ENCODE assay signal across 34 mouse cellular contexts in the genomic region with DNA sequence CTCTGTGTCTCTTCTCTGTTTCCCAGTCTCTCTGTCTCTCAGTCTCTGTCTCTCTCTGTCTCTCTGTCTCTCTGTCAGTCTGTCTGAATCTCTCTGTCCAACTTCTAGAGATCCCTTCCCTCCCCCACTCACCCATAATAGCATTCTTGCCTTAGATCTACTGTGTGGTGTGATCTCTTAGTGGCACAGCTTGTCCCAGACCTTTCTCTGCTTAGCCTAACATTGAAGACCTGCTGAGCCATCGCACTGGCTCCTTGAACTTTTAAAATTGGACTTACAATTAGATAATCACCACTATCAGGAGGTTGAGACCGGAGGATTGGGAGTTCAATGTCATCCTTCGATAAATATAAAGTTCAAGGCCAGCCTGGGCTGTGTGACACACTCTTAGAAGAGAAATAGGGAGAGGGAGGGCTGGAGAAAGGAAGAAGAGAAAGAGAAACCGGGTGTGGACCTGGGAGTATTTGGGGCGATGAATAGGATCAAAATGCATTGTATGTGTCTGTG. TPM values are rescaled to one million over a fixed set of nuclear protein-coding genes. Genes with fewer than 3 reads are reported as not detected.
DNase-seq lines count a peak whose midpoint lies in the region.
"Had no signal": no experiment of that assay in that cellular context is flagged by ENCODE, and none has a peak within 500 bp of the region (broad histone marks: within the 10 kb centered on the region; RNA-seq: fewer than 3 reads in every experiment).

No protein-coding gene starts in this region.

- peak; percentile 68 for DNase-seq in adrenal gland, adult 2 months
- no peak for DNase-seq in adrenal gland, postnatal 25 days
- peak; percentile 42 for DNase-seq in ES-CJ7 (ENCODE audit: low read depth, low spot score)
- peak; percentile 33 for DNase-seq in adrenal gland, postnatal 14 days
- DNase-seq in spleen, postnatal 14 days (ENCODE audit: low spot score in 2 of 2): no peak
- no peak for DNase-seq in right cerebral cortex, postnatal 36 days (ENCODE audit: low spot score in 2 of 2)
- DNase-seq: B cell, adult 2 months; cerebellum, adult 18-20 months; cerebellum, adult 9-10 months; cerebellum, postnatal 14 days; forebrain, postnatal 0 days; gastrocnemius, adult 2 months; gastrocnemius, postnatal 14 days; heart, adult 11 months; kidney, adult 2 months had no signal

RNA-seq across cellular contexts. Expression of gene Izumo2, which starts 1.3 kb away (rescaled TPM):
- total RNA-seq in adrenal gland, adult 2 months (2021): not detected
- polyA plus RNA-seq in adrenal gland, adult 2 months (2012; rRNA removed): not detected in 2 replicates
- not detected in 2 replicates for total RNA-seq in adrenal gland, postnatal 25 days (2021)
- total RNA-seq in adrenal gland, postnatal 14 days (2021): not detected in 2 replicates
- total RNA-seq: CH12.LX; forebrain, postnatal 0 days; G1E; gastrocnemius, adult 2 months; gastrocnemius, postnatal 14 days; gastrocnemius, postnatal 4 days; heart, adult 8-10 months; heart, postnatal 25 days; hematopoietic stem cell, adult 5-6 weeks had no signal
- polyA plus RNA-seq: embryonic facial prominence, embryonic 11.5 days; embryonic facial prominence, embryonic 14.5 days; forebrain, embryonic 10.5 days; forebrain, embryonic 13.5 days; forebrain, postnatal 0 days; frontal cortex, adult 2 months; G1E; heart, embryonic 11.5 days; heart, embryonic 14.5 days; heart, postnatal 0 days; hindbrain, embryonic 12.5 days; hindbrain, embryonic 15.5 days; intestine, embryonic 14.5 days; intestine, postnatal 0 days; kidney, adult 2 months; Patski had no signal

RNA-seq across cellular contexts. Expression of gene Myh14, which starts 36.6 kb away (rescaled TPM):
- 1 to 10 TPM; 3.2 to 5.6 TPM for total RNA-seq in adrenal gland, adult 2 months (2021)
- polyA plus RNA-seq in adrenal gland, adult 2 months (2012; rRNA removed): 1.2 and 1.7 TPM in 2 replicates
- 2.8 and 4.3 TPM in 2 replicates for total RNA-seq in adrenal gland, postnatal 25 days (2021)
- total RNA-seq in adrenal gland, postnatal 14 days (2021): 3.9 and 5.1 TPM in 2 replicates
- total RNA-seq: G1E had no signal
- polyA plus RNA-seq: G1E had no signal

RNA-seq across cellular contexts. Expression of gene Vrk3, which starts 41.0 kb away (rescaled TPM):
- total RNA-seq in adrenal gland, adult 2 months (2021): 10 to 100 TPM; 49.2 to 61.1 TPM
- 44.1 and 48.4 TPM in 2 replicates for polyA plus RNA-seq in adrenal gland, adult 2 months (2012; rRNA removed)
- 58.7 and 59.3 TPM in 2 replicates for total RNA-seq in adrenal gland, postnatal 25 days (2021)
- 34.3 and 52.4 TPM in 2 replicates for total RNA-seq in adrenal gland, postnatal 14 days (2021)

RNA-seq across cellular contexts. Expression of gene Zfp473, which starts 43.6 kb away (rescaled TPM):
- under 1 TPM; 0.41 to 0.43 TPM for total RNA-seq in adrenal gland, adult 2 months (2021)
- polyA plus RNA-seq in adrenal gland, adult 2 months (2012; rRNA removed): 0.01 and 0.07 TPM in 2 replicates
- 0.71 and 0.88 TPM in 2 replicates for total RNA-seq in adrenal gland, postnatal 25 days (2021)
- 0.79 and 1.3 TPM in 2 replicates for total RNA-seq in adrenal gland, postnatal 14 days (2021)

Comparison
In these comparisons a context has a peak if more than half of its experiments do, and no peak if none do; other contexts are left out.
1. DNase-seq: peak in adrenal gland, adult 2 months (single experiment), ES-CJ7 (single experiment) and adrenal gland, postnatal 14 days (single experiment); none in adrenal gland, postnatal 25 days (single experiment), spleen, postnatal 14 days (0 of 2) and right cerebral cortex, postnatal 36 days (0 of 2).